Mouse (Mus musculus) heart, adult 10 weeks (tissue): Measurements from ENCODE around the gene Nphs2. TPM values are rescaled to one million over a fixed set of nuclear protein-coding genes. Genes with fewer than 3 reads are reported as not detected.

ENCODE experiments used
- polyA plus RNA-seq: library from polyadenylated mRNA; stranded (reverse); fragments of 350-450 nt; fragmentation: Illumina TruSeq; extraction: RNeasy Lipid Tissue Mini Kit (QIAGEN cat#74804); gene quantifications from one replicate; pipeline ENCODE4 v1.2.3, GENCODE M21; 2014; ENCODE audit warnings: low read depth, low replicate concordance

Gene Nphs2
- not detected for polyA plus RNA-seq

GRCm38 (mm10) chr1:156310630-156311029 is at the start of gene Nphs2:
Gene Nphs2, plus strand, starts transcription at chr1:156310727.

GRCm38 (mm10) chr1:156302911-156303749 is 7.4 kb upstream of the Nphs2 start, which contains the start of gene Tdrd5:
Gene Tdrd5, minus strand, starts transcription at chr1:156303664.

GRCm38 (mm10) chr1:156365740-156366139 is 55.2 kb downstream of the Nphs2 start, which contains the start of gene Gm2000:
Gene Gm2000, plus strand, starts transcription at chr1:156366040.

Other genes starting within 250 kb of the Nphs2 start
- gene Fam163a, start 105.7 kb upstream of the Nphs2 start, polyA plus RNA-seq, result not detected
- not detected for gene Tdrd5, start 7.1 kb upstream of the Nphs2 start, polyA plus RNA-seq
- 207 TPM for gene Gm2000, start 55.3 kb downstream of the Nphs2 start, polyA plus RNA-seq
- not detected for gene Axdnd1, start 110.4 kb downstream of the Nphs2 start, polyA plus RNA-seq
- gene Soat1, start 163.6 kb downstream of the Nphs2 start, polyA plus RNA-seq, result 2.4 TPM
- gene Gm10031, start 213.3 kb downstream of the Nphs2 start, polyA plus RNA-seq, result 5.9 TPM
- gene Abl2, start 248.1 kb downstream of the Nphs2 start, polyA plus RNA-seq, result 11.3 TPM